Mouse (Mus musculus) lung, embryonic 14.5 days (tissue): ENCODE data around the gene Gna13. TPM values are rescaled to one million over a fixed set of nuclear protein-coding genes. Genes with fewer than 3 reads are reported as not detected.

Experiments
- ATAC-seq: fragments of 200-750 bp; cut with Nextera tagmentation; 2 replicates; pipeline ENCODE4 v1.8.0; 2017; ENCODE audit warnings: mild to moderate bottlenecking, moderate TSS enrichment, moderate library complexity; ENCODE audit not compliant: insufficient read depth
- DNase-seq: peaks from one replicate; pipeline ENCODE4 v3.0.0-alpha.2; 2015
- H3K27ac ChIP-seq: fragments of 300-500 bp; sonication (generic); 2 replicates; pipeline ENCODE4 v1.5.1; 2014; ENCODE audit warnings: low read depth, mild to moderate bottlenecking, moderate library complexity
- H3K27me3 ChIP-seq: fragments of 300-500 bp; sonication (generic); 2 replicates; pipeline ENCODE4 v1.6.1; 2014; ENCODE audit warnings: low read length, control low read depth; ENCODE audit not compliant: insufficient read depth
- H3K36me3 ChIP-seq: fragments of 300-500 bp; sonication (generic); 2 replicates; pipeline ENCODE4 v1.6.1; 2014; ENCODE audit warnings: control low read depth; ENCODE audit not compliant: insufficient read depth
- H3K4me1 ChIP-seq: fragments of 300-500 bp; sonication (generic); 2 replicates; pipeline ENCODE4 v1.6.1; 2014; ENCODE audit warnings: antibody characterized with exemption, control low read depth; ENCODE audit not compliant: insufficient read depth
- H3K4me2 ChIP-seq: fragments of 300-500 bp; sonication (generic); 2 replicates; pipeline ENCODE4 v1.6.1; 2014; ENCODE audit warnings: mild to moderate bottlenecking
- H3K4me3 ChIP-seq: fragments of 300-500 bp; sonication (generic); 2 replicates; pipeline ENCODE4 v1.5.1; 2014; ENCODE audit warnings: low read depth, low read length
- H3K9ac ChIP-seq: fragments of 300-500 bp; sonication (generic); 2 replicates; pipeline ENCODE4 v1.6.1; 2014
- H3K9me3 ChIP-seq: fragments of 300-500 bp; sonication (generic); 2 replicates; pipeline ENCODE4 v1.6.1; 2016; ENCODE audit warnings: low read depth, low read length, control low read depth
- CTCF ChIP-seq: IDR thresholded peaks from 2 replicates; pipeline ENCODE4 v1.5.1; 2016; ENCODE audit warnings: antibody characterized with exemption, low read depth
- WGBS: fragments of 180-500 bp; shearing (Covaris S2); extraction: QIAGEN DNeasy Blood & Tissue Kit; methylation state at CpG from one replicate; pipeline ENCODE4 v1.1.7; 2014; 5-methylcytosine and 5-hydroxymethylcytosine counted together
- polyA plus RNA-seq: library from polyadenylated mRNA; unstranded; fragments of >200 nt; fragmentation: Nextera tagmentation; extraction: Ambion mirVana; gene quantifications from 2 replicates; pipeline ENCODE4 v1.2.1, GENCODE M21; 2014

The Gna13 gene
- polyA plus RNA-seq, 1 experiment from 2014 or later, result 33.8 TPM

DNA sequence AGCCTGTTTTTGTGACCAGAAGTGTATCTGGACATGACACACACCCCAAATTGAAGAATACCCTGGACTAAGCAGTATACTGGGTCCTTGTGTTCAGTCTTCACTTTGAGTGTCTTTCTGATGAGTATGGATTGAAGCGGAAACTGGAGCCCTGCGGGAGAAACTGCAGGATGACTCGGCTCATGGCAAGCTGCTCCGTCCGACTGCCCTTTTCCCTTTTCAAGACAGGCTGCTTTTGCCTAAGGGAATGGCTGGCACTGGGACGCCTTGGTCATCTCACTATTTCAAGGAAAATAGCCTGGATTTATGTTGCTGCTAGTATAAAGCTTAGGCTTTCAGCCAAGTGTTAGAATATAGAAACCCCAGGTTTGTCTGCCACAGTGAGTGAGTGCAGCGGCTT is 28.6 kb downstream of the Gna13 start:
- Histone ChIP-seq H3K27ac (no peak overlapping the region), H3K4me3 (no peak overlapping the region), H3K9ac (no peak overlapping the region), H3K36me3 (peaks cover 30% of the 10 kb centered on the region; the same call in 1 of the 2 replicates), H3K9me3 (no peaks in the 10 kb centered on the region), H3K4me1 (no peaks in the 10 kb centered on the region), H3K27me3 (no peaks in the 10 kb centered on the region), H3K4me2 (no peak overlapping the region)
- WGBS, result 82% methylated on average over 7 of the region's 7 CpGs
- DNase-seq (no peak), ATAC-seq (no peak)
- TF ChIP-seq CTCF, result no peak

DNA sequence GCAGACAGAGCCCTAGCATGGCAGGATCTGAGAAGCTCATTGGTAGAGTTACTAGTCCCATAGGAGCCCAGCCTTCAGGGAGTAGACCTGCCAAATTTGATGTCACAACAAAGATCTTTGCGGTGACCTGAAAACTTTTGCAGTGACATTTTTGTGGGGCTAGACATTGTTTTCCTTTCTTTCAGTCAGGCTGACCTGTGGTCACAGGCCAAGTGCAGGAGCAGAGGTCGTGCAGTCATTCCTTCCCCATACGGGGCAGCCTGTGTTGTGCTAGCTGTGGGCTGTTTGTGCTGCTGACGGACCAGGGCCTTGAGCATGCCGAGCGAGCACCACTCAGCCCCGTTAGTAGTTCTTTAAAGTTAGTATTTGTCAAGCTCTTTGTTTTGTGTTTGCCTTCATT is 29.1 kb downstream of the Gna13 start:
- Histone ChIP-seq H3K27ac (no peak overlapping the region), H3K4me3 (no peak overlapping the region), H3K36me3 (peaks cover 36% of the 10 kb centered on the region), H3K4me2 (no peak overlapping the region), H3K9me3 (no peaks in the 10 kb centered on the region), H3K4me1 (no peaks in the 10 kb centered on the region), H3K27me3 (no peaks in the 10 kb centered on the region), H3K9ac (no peak overlapping the region)
- 66% methylated on average over 7 of the region's 7 CpGs for WGBS
- TF ChIP-seq CTCF, result no peak
- no peak for DNase-seq
- ATAC-seq, result no peak

DNA sequence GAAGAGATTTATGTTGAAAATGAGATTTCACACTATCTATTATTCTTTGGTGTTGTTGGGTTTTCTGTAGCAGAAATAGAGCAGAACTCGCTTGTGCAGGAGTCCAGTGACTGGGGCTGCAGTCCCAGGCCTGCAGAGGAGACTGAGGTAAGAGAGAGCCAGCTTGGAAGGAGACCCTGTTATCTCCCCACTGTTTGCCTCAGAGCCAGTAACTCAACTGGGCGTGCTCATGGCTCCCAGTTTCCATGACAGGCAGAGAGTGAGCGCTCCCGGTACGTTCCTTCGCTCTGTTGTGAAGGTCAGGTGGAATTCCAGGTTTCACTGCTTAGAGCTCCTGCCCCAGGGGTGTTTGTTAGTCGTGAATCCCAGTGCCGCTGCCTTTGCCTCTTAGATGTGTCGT is 30.0 kb downstream of the Gna13 start:
- no peak for TF ChIP-seq CTCF
- Histone ChIP-seq H3K27ac (no peak overlapping the region), H3K9ac (no peak overlapping the region), H3K36me3 (peaks cover 43% of the 10 kb centered on the region), H3K4me3 (no peak overlapping the region), H3K4me2 (no peak overlapping the region), H3K4me1 (no peaks in the 10 kb centered on the region), H3K9me3 (no peaks in the 10 kb centered on the region), H3K27me3 (no peaks in the 10 kb centered on the region)
- DNase-seq, result no peak
- ATAC-seq, result no peak
- 82% methylated on average over 9 of the region's 9 CpGs for WGBS

DNA sequence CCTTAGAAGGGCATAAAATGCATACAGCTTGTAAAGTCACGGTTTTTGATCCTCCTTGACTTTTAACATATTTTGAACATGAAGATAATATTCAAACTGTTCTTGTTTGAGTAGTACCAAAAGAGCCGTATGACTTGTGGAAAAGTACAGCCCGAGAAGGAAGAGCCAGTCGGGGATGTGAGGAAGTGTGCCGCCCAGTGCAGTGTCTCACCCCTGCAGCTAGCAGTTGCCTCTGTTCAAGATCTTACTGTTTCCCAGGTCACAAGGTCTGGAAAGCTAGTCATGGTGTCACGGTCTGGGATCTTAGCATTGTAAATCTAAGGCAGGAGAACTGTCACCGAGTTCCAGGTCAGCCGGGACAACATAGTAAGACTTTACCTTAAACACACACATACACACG is 32.1 kb downstream of the Gna13 start:
- ATAC-seq (no peak), DNase-seq (no peak)
- Histone ChIP-seq H3K27me3 (no peaks in the 10 kb centered on the region), H3K36me3 (peaks cover 61% of the 10 kb centered on the region), H3K4me1 (no peaks in the 10 kb centered on the region), H3K4me2 (no peak overlapping the region), H3K9ac (no peak overlapping the region), H3K9me3 (no peaks in the 10 kb centered on the region), H3K4me3 (no peak overlapping the region), H3K27ac (no peak overlapping the region)
- WGBS, result 86% methylated on average over 9 of the region's 9 CpGs
- TF ChIP-seq CTCF, result no peak

DNA sequence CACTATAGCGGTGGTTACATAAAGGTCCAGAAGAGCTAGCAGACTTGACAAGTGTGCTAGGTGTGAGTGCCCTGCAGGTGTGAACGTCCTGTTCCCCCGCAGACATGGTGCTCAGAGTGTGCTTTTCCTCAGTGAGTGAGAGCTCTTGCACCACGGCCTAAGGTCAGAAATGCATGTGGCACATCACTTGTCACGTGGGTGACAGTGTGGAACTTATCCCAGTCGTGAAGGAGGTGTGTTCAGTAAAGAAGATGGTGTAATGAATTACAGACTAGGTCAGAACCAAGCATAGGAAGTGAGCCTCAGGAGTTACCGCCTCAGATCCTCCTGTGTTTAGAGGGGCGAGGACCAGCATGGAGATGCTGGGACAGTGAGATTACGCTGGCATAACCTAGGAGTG is 32.7 kb downstream of the Gna13 start:
- peaks cover 61% of the 10 kb centered on the region for H3K36me3 ChIP-seq
- no peaks in the 10 kb centered on the region for H3K9me3 ChIP-seq
- H3K4me1 ChIP-seq, result no peaks in the 10 kb centered on the region
- H3K9ac ChIP-seq, result no peak overlapping the region
- H3K4me2 ChIP-seq, result no peak overlapping the region
- no peak for DNase-seq
- WGBS, result 79% methylated on average over 9 of the region's 9 CpGs
- TF ChIP-seq CTCF, result no peak
- ATAC-seq, result peak; percentile 24; the same call in 1 of the 2 replicates
- no peak overlapping the region for H3K27ac ChIP-seq
- no peaks in the 10 kb centered on the region for H3K27me3 ChIP-seq
- H3K4me3 ChIP-seq, result no peak overlapping the region

DNA sequence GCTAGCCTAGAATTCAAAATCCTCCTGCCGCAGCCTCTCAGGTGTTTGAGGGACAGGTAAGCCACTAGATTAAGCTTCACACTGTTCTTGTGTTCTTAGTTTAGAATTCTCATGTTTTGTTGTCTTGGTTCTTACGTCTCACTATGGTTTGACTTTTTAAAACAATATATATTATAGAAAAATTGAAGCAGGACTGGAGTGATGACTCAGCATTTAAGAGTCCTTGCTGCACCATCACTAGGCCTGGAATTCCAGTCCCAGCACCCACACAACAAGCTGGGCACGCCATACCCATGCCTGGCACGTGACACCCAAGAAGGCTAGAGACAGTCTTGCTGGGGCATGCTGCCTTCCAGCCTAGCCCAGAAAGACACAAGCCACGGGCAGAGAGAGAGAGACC is 43.8 kb downstream of the Gna13 start:
- H3K27ac ChIP-seq, result no peak overlapping the region
- H3K9ac ChIP-seq, result no peak overlapping the region
- TF ChIP-seq CTCF, result no peak
- DNase-seq, result no peak
- no peak overlapping the region for H3K4me3 ChIP-seq
- H3K4me2 ChIP-seq, result no peak overlapping the region
- H3K36me3 ChIP-seq, result 0 out of 2 replicates have a peak, but pooled peaks cover 2% of the 10 kb centered on the region
- WGBS, result 82% methylated on average over 5 of the region's 5 CpGs
- no peaks in the 10 kb centered on the region for H3K4me1 ChIP-seq
- ATAC-seq, result no peak
- no peaks in the 10 kb centered on the region for H3K9me3 ChIP-seq
- no peaks in the 10 kb centered on the region for H3K27me3 ChIP-seq

DNA sequence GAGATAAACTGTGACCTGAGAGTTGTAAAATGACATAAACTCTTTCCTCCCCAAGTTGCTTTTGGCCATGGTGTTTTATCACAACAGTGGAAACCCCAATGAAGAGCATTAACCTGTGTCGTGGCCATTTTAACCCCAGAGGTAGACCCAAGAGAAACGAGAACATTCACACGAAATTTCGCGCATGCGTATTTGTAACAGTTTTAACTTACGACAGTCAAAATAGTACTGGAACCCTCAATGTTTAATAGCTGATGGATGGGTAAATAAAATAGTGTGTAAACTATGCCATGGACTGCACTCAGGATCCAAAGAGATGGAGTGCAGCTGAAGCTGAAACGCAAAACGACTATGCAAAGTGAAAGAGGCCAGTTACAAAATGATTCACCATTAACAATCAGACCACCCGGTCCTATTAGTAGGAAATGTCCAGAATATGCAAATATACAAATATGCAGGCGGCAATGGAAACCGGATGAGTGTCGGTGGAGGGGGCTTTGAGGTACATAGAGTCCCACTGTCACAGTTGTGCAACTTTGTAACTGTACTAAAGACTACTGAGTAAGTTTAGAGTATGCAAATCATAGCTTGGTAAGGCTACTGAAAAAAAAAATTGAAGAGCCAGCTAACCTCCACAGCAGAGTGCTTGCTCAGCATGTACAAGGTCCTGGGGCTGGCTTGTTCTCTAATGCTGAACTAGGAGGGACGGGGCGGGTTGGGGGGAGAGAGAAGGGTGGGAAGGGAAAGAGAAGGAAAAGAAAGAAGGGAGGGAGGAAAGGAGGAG is 47.8 kb downstream of the Gna13 start:
- no peak overlapping the region for H3K4me2 ChIP-seq
- TF ChIP-seq CTCF, result no peak
- H3K27me3 ChIP-seq, result no peaks in the 10 kb centered on the region
- no peak overlapping the region for H3K27ac ChIP-seq
- H3K36me3 ChIP-seq, result no peaks in the 10 kb centered on the region
- DNase-seq (no peak), ATAC-seq (no peak)
- no peak overlapping the region for H3K4me3 ChIP-seq
- no peaks in the 10 kb centered on the region for H3K4me1 ChIP-seq
- H3K9me3 ChIP-seq, result no peaks in the 10 kb centered on the region
- 79% methylated on average over 15 of the region's 15 CpGs for WGBS
- H3K9ac ChIP-seq, result no peak overlapping the region
